Mouse (Mus musculus) testis, adult 2 months (tissue): ENCODE results near the gene Hoxd1.

Experiments
- CTCF ChIP-seq: fragments of 200-500 bp; IDR thresholded peaks from 2 replicates; pipeline ENCODE4 v1.5.1; 2012; ENCODE audit warnings: low read depth, mild to moderate bottlenecking, inconsistent platforms, low read length, moderate library complexity; ENCODE audit not compliant: control insufficient read depth, insufficient read depth, insufficient replicate concordance
- POLR2A ChIP-seq: fragments of 200-500 bp; IDR thresholded peaks from 2 replicates; pipeline ENCODE4 v1.6.1; 2012; ENCODE audit warnings: low read depth, mild to moderate bottlenecking, inconsistent platforms, low read length, moderate library complexity; ENCODE audit not compliant: control insufficient read depth

DNA sequence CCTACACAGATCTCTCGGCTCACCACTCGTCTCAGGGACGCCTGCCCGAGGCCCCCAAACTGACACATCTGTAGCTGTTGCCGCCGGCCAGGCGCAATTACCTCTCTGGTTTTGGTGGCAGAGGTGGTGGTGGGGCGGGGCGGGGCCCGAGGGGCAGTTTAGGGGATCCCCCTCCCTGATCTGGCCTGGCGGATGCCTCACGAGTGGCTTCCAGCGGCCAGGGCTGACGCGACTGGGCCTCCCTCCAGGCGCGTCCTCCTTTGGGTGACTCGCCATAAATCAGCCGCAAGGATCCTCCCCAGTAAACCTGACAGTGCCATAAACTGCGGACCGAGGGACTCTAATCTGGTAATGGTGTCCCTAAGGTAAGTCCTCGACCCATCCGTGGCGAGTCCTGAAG is 15.8 kb upstream of the Hoxd1 start:
- no peak for TF ChIP-seq POLR2A
- no peak for TF ChIP-seq CTCF
